Mouse (Mus musculus) layer of hippocampus, postnatal 14 days (tissue): ENCODE data around the gene Npff. TPM values are rescaled to one million over a fixed set of nuclear protein-coding genes. Genes with fewer than 3 reads are reported as not detected.

Source experiments
- DNase-seq, 2 experiments: peaks; one replicate each; pipeline ENCODE4 v3.0.0; 2021 to 2022; ENCODE audit warnings: low spot score in 2 of 2, mixed read lengths in 1 of 2
- long read RNA-seq, 2 experiments: library from polyadenylated mRNA; stranded (forward); transcript quantifications; one replicate each; pipeline ENCODE4 v2.0.0; 2021
- total RNA-seq, 2 experiments: library from RNA; stranded (reverse); gene quantifications; 2 replicates each; pipeline ENCODE4 v1.2.3; 2021

Npff gene
- total RNA-seq, result 1 to 10 TPM; 4.8 to 6.1 TPM
- long read RNA-seq, experiment 1, result 0 reads
- long read RNA-seq, experiment 2, partial matches to known transcripts, result 0 of 1 reads
- long read RNA-seq, experiment 2, other reads (novel, unspliced or antisense), result 0 of 1 reads

DNA sequence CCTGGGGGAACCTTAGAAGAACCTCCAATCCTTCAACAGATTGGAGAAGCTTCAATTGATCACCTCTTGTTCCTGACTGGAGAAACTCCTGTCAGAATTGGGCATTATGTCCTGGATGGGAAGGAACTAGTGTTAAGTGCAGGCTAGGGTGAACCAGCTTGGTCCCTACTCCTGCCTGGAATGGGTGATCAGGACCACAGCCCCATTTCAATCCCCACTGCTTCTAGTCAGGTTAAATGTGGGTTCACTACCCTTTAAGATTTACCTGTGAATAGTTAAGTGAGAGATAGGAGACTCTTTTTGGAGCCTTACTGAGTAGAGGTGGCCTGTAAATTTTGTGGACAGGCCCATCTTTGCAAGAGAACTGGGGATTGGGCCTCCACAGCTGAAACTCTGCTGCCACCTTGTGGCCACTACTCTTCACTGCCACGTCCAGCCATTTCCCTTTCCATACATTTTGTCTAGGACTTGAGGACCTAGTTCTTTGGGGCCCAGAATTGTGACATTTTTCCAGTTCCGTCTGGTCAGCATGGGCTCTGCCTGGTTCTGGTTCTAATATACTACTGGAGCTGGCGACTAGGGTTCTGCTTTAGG lies at the start of gene Npff:
Npff (minus strand) TSS at position 51 of the 594 bp plus-strand sequence.
- DNase-seq, result peak; percentile 78 to 83

DNA sequence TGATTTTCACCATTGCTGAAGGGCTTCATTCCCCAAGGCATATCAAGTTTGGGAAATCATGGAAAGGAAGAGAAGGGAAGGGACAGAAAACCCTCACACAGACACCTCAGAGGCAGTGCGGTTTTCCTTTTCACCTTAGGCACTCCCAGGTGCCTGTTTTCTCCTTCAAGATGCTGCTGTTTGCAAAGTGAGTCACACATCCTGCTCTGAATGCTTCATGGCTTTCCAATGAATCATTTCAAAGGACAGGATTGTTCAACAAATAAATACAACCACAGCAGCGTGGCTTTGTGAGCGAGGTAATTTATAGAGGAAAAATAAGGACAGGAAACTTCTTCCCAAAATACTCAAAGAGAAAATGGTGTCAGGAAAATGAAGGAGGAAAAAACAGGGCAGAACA lies 47.3 kb upstream of the Npff start:
- DNase-seq, result no peak

GRCm38 (mm10) chr15:102567849-102568248 lies 43.1 kb upstream of the Npff start:
- DNase-seq, result no peak

DNA sequence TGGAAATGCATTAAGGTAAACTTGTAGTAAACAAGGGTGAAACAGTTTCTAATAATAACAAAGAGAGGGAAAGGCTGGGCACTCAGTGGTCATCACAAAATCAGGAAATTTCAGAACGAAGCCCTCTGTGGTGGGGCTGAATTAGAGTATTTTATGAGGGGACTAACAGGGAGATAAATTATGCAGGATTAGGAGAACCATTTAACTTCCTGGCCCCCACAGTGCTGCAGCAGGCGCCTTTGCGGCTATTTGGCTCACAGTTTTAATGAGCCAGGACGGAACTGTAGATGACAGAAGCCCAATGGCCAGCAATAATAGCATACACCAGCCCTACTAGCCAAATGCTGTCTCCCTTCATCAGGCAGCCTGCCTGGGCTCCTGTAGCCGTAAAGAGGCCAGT lies 38.9 kb upstream of the Npff start:
- DNase-seq, result peak in 1 of 2 experiments; percentile 44

DNA sequence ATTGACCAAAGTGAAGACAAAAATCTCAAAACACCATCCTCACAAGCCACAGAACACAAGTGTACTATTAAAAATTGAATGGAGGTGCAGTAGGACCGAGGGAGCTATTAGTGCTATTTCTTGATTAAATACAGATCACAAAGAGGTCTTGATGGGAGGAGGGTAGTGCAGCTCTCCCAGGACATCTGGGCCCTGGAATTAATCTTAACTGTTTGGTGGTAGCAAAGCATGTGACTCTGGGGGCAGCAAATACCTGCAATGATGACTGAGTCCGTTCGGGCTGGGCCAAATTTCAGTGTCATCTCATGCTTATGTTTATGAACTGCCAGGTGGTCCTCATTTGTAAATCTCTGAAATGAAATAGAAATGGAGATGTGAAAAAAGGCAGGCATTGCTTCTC lies 38.3 kb upstream of the Npff start:
- no peak for DNase-seq

DNA sequence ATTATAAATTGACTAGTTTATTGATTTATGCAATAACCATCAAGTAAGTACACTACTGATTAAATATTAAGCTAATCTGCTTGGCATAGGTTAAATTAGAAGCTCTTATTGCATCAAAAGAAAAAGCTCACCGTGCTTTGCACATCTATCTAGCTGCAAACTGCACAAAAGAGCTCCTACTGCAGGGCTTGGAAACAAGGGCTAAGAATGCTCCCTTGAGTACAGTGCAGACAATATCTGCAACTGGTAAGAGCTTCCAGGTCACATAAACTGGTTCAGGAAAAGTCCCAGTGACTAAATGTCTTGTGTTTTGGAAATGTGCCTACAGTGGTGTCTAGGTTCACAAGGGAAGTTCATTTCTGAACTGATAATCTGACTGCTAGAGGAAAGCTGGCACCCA lies 37.7 kb upstream of the Npff start:
- no peak for DNase-seq

DNA sequence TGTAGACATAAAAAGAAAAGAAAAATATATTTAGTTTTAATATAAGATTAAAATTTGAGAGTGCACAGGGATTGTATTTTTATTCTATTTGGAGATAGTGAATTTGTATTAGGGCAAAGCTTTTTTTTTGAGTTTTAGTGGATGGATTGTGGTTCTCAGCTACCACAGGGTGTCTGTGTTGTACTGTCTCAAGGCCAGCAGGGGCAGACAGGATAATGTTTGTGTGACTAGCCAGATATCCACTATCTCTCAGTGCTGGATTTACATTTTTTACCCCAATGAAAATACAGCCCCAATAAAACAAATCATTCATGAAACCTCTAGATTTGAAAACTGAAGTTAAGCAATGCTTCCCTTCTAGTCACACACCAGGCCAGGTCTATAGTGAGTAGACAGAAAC lies 32.8 kb upstream of the Npff start:
- no peak for DNase-seq

GRCm38 (mm10) chr15:102555581-102555980 lies 30.8 kb upstream of the Npff start:
- DNase-seq, result no peak

- no peak for DNase-seq
Observed at GRCm38 (mm10) chr15:102552599-102552998, 27.9 kb upstream of the Npff start.

DNA sequence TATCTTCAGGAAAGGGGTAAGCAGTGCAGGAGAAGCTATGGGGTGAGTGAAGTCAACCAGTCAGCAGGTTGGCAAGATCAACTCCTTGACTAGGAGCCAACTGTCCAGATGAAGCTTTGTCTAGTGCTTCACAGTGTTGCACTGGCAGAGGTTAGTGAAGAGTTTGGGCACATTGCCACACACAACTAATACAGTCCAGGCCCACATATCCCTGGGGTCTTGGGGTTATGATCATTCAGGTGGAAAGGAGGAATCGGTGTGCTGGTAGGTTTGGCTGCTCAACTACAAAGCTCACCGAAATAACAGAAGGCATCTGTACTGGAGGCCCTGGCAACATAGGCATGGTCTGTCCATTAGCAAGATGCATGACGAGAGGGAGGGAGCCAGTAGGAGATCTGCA lies 22.7 kb upstream of the Npff start:
- peak; percentile 46 to 60 for DNase-seq

DNA sequence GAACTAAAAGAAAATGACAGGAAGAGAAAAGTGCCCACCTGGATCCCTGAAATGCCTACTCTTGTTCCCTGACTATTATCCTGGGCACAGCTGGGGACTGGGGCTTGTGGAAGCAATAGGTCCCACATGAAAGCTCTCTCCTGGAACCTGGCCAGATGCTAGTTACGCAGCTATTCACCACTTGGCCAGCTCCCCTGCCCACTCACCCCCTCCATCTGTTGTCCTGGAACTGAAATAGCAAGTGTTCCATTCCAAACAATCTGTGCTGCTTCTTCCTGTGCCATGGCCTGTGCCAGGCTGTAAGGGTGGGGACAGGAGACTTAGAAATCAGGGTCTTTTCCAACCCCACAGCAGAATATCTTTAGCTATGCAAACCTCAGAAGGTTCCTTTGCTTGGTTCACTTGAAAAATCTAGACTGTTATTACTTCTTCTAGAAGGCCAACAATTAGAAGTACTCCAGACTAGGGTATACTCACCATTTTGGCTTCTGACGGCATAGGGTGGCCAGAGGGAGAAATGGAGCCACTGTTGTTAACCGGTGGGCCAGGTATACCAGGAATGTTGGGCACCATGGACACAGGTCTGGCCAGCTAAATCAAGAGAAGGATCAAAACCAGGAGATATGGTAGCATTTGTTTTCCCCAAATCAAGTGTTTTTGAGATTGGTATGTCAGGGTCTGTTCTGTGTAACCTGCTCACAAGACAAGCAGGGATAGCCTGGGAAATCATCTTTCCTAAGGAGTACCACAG lies 22.1 kb upstream of the Npff start:
- peak; percentile 82 to 95 for DNase-seq

DNA sequence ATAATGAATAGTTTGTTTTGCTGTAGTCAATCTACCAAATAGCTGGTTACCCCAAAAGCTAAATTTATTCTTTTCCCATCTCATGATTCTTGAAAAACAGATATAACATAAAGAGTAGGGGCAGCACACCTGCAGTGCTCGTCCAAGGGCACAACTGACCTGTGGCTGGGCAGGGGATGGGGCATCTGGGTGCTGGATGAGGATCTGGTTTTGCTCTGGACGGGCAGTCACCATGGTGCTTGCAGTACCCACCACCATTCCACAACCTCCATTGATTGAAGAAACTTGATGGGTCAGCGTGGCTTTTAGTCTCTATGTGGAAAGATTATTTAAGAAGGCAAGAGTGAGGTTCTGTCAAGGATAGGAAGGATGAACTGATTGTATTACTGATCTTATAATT lies 21.5 kb upstream of the Npff start:
- DNase-seq, result no peak

DNA sequence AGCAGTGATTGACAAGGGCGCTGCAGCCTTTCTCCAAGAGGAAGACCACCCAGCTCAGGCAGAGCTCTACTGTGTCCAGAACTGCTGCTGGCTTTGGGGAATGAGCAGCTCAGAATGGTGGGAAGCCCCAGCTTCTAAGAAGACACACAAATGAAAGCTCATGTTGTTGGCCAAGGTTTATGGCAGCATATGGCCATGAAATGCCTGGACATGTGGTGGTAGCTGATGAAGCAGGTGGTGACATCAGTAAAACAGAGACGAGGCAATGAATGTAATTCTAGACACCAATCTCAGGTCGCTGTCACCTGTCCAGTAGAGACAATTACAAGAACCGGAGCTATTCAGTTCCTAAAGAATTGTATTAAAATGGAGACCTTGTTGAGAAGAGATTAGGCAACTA lies 20.1 kb upstream of the Npff start:
- DNase-seq, result peak in 1 of 2 experiments; percentile 72

DNA sequence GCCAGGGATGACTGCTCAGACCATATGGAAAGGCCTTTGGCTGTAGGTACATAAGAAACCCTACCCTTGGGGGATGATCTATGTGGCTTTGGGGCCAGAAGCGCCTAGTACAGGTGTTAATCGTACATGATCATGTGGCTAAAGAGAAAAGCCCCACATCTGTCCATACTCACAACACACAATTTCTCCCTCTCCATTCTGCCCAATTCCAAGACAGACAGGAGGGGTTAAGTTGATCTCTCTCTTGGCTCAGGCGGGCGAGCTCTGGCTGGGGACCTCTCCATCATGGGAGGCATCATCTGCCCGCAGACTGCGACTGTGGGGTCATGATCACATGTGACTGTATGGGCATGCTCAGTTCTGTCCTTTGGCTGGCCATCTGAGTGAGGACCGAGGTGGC lies 9.2 kb upstream of the Npff start:
- no peak for DNase-seq

GRCm38 (mm10) chr15:102532106-102532900 lies 7.6 kb upstream of the Npff start:
- DNase-seq, result no peak

DNA sequence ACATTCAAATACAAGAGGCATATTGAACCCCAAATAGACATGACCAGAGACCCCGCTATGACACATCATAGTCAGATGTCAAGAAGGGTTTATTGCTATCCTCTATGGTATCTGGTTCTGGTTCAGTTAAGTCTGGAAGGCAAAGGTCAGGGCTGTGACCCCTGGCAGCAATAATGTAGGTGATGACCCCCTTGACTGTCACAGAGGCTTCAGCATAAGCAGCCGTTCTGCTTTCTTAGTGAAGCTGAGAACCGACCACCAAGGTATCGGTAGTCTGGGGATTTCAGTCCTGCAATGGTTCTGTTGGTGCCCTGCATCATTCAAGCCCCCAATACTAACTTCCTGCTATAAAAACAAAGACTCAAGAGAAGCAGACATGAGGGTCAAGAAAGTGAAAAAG lies 6.8 kb upstream of the Npff start:
- DNase-seq, result no peak

DNA sequence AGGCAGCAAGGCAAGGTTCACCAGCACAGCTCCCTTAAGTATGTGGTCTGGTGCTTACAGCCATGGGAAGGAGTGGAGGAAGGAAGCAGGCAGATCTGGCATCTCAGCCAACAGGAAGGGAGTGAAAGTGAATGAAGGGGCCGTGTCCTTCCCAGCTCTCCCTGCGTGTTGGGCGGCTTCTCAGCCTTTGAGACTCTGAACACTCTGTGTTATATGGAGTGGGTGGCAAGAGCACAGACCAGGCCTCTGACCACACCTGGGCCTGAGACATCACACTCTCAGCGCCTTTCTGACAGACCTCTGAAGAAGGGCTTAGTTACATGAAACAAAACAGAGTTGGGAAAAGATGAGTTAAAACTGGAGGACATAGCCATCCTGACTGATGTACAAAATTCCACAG lies 5.8 kb upstream of the Npff start:
- DNase-seq, result no peak

GRCm38 (mm10) chr15:102528396-102528795 lies 3.7 kb upstream of the Npff start:
- no peak for DNase-seq

GRCm38 (mm10) chr15:102527936-102528335 lies 3.2 kb upstream of the Npff start:
- DNase-seq, result no peak

- DNase-seq, result no peak
Observed at GRCm38 (mm10) chr15:102526111-102527002, 1.6 kb upstream of the Npff start.

GRCm38 (mm10) chr15:102521480-102521879 lies 3.3 kb downstream of the Npff start:
- no peak for DNase-seq
